Mouse (Mus musculus) splenic B cell, adult 2 months (primary cell): Measurements from ENCODE around the gene Slc2a9.

ENCODE experiments used
- DNase-seq: peaks from one replicate; pipeline ENCODE4 v3.0.0-alpha.2; 2011; ENCODE audit warnings: low read depth, low spot score
- H3K27me3 ChIP-seq: 2 replicates; pipeline ENCODE4 v1.6.1; 2012; ENCODE audit warnings: mild to moderate bottlenecking, low read length, moderate library complexity, mixed read lengths; ENCODE audit not compliant: control insufficient read depth, poor library complexity, insufficient read depth, severe bottlenecking
- H3K36me3 ChIP-seq: 2 replicates; pipeline ENCODE4 v1.6.1; 2012; ENCODE audit warnings: mild to moderate bottlenecking, low read length, moderate library complexity, mixed read lengths; ENCODE audit not compliant: control insufficient read depth, poor library complexity, insufficient read depth, severe bottlenecking

Gene Slc2a9

GRCm38 (mm10) chr5:38469891-38470578, 32.9 kb downstream of the Slc2a9 start:
- H3K36me3 ChIP-seq, result no peaks in the 10 kb centered on the region; the same call in 1 of the 2 replicates
- no peaks in the 10 kb centered on the region for H3K27me3 ChIP-seq

GRCm38 (mm10) chr5:38466569-38467110, 36.3 kb downstream of the Slc2a9 start:
- no peak for DNase-seq
- H3K27me3 ChIP-seq, result no peaks in the 10 kb centered on the region
- H3K36me3 ChIP-seq, result no peaks in the 10 kb centered on the region; the same call in 1 of the 2 replicates

More at GRCm38 (mm10) chr5:38469891-38470578, 32.9 kb downstream of the Slc2a9 start:
- DNase-seq, result peak; percentile 62

- DNase-seq, result no peak
- Histone ChIP-seq H3K36me3 (no peaks in the 10 kb centered on the region), H3K27me3 (no peaks in the 10 kb centered on the region)
Observed at GRCm38 (mm10) chr5:38461261-38461660, 41.7 kb downstream of the Slc2a9 start.

GRCm38 (mm10) chr5:38450936-38451335, 52.0 kb downstream of the Slc2a9 start:
- H3K27me3 ChIP-seq, result no peaks in the 10 kb centered on the region
- H3K36me3 ChIP-seq, result no peaks in the 10 kb centered on the region
- no peak for DNase-seq

GRCm38 (mm10) chr5:38449607-38450006, 53.3 kb downstream of the Slc2a9 start:
- Histone ChIP-seq H3K36me3 (no peaks in the 10 kb centered on the region), H3K27me3 (no peaks in the 10 kb centered on the region)
- DNase-seq, result no peak

GRCm38 (mm10) chr5:38448121-38448520, 54.8 kb downstream of the Slc2a9 start:
- Histone ChIP-seq H3K27me3 (no peaks in the 10 kb centered on the region), H3K36me3 (no peaks in the 10 kb centered on the region)
- no peak for DNase-seq

- no peak for DNase-seq
- Histone ChIP-seq H3K36me3 (no peaks in the 10 kb centered on the region), H3K27me3 (no peaks in the 10 kb centered on the region)
Observed at GRCm38 (mm10) chr5:38446316-38446975, 56.5 kb downstream of the Slc2a9 start.

GRCm38 (mm10) chr5:38441088-38441839, 61.7 kb downstream of the Slc2a9 start:
- no peaks in the 10 kb centered on the region; the same call in 1 of the 2 replicates for H3K36me3 ChIP-seq
- no peaks in the 10 kb centered on the region for H3K27me3 ChIP-seq
- DNase-seq, result no peak

GRCm38 (mm10) chr5:38440252-38441005, 62.5 kb downstream of the Slc2a9 start:
- Histone ChIP-seq H3K27me3 (no peaks in the 10 kb centered on the region), H3K36me3 (no peaks in the 10 kb centered on the region; the same call in 1 of the 2 replicates)
- no peak for DNase-seq

- Histone ChIP-seq H3K36me3 (no peaks in the 10 kb centered on the region; the same call in 1 of the 2 replicates), H3K27me3 (no peaks in the 10 kb centered on the region)
- DNase-seq, result no peak
Observed at GRCm38 (mm10) chr5:38436681-38437080, 66.3 kb downstream of the Slc2a9 start.

- no peak for DNase-seq
- Histone ChIP-seq H3K27me3 (no peaks in the 10 kb centered on the region), H3K36me3 (no peaks in the 10 kb centered on the region; the same call in 1 of the 2 replicates)
Observed at GRCm38 (mm10) chr5:38434875-38435274, 68.1 kb downstream of the Slc2a9 start.

- Histone ChIP-seq H3K36me3 (no peaks in the 10 kb centered on the region), H3K27me3 (no peaks in the 10 kb centered on the region)
- DNase-seq, result no peak
Observed at GRCm38 (mm10) chr5:38431201-38431600, 71.7 kb downstream of the Slc2a9 start.

- Histone ChIP-seq H3K36me3 (no peaks in the 10 kb centered on the region), H3K27me3 (no peaks in the 10 kb centered on the region)
- DNase-seq, result no peak
Observed at GRCm38 (mm10) chr5:38429106-38429505, 73.8 kb downstream of the Slc2a9 start.

- Histone ChIP-seq H3K36me3 (no peaks in the 10 kb centered on the region), H3K27me3 (no peaks in the 10 kb centered on the region)
- no peak for DNase-seq
Observed at GRCm38 (mm10) chr5:38427757-38428156, 75.2 kb downstream of the Slc2a9 start.
